10 mouse cellular contexts compared by ENCODE assay signal in genomic region chr9:86961663-86962062, GRCm38 (mm10). TPM values are rescaled to one million over a fixed set of nuclear protein-coding genes. Genes with fewer than 3 reads are reported as not detected.
DNase-seq lines count a peak whose midpoint lies in the region; ATAC-seq and TF ChIP-seq lines count a peak whose summit lies in the region.
"Had no signal": no experiment of that assay in that cellular context is flagged by ENCODE, and none has a peak within 500 bp of the region (broad histone marks: within the 10 kb centered on the region; RNA-seq: fewer than 3 reads in every experiment).

No protein-coding gene starts in this region.

- H3K36me3 ChIP-seq in neural tube, embryonic 11.5 days (ENCODE audit: control insufficient read depth, insufficient read depth, low read length) = no peaks in the 10 kb centered on the region
- no peaks in the 10 kb centered on the region for H3K36me3 ChIP-seq in intestine, postnatal 0 days (ENCODE audit: control insufficient read depth, insufficient read depth)
- H3K36me3 ChIP-seq: G1E; limb, embryonic 12.5 days had no signal

- no peaks in the 10 kb centered on the region for H3K27me3 ChIP-seq in neural tube, embryonic 11.5 days (ENCODE audit: control insufficient read depth, insufficient read depth, low read length)
- no peaks in the 10 kb centered on the region for H3K27me3 ChIP-seq in intestine, postnatal 0 days (replicated peaks; ENCODE audit: control insufficient read depth, insufficient read depth, low read length)
- H3K27me3 ChIP-seq: limb, embryonic 12.5 days had no signal

- H3K4me2 ChIP-seq in neural tube, embryonic 11.5 days (ENCODE audit: low read depth) = no peak overlapping the region
- H3K4me2 ChIP-seq in intestine, postnatal 0 days (replicated peaks; ENCODE audit: low read depth) = no peak overlapping the region
- H3K4me2 ChIP-seq: limb, embryonic 12.5 days had no signal

- ATAC-seq in neural tube, embryonic 11.5 days (ENCODE audit: insufficient read depth, low FRiP score, low TSS enrichment) = no peak
- ATAC-seq in intestine, postnatal 0 days = no peak

- 74% methylated on average over 3 of the region's 3 CpGs for WGBS in neural tube, embryonic 11.5 days
- WGBS in intestine, postnatal 0 days = 59% methylated on average over 3 of the region's 3 CpGs

- H3K4me1 ChIP-seq in neural tube, embryonic 11.5 days (ENCODE audit: control insufficient read depth, insufficient read depth, low read length) = no peaks in the 10 kb centered on the region
- no peaks in the 10 kb centered on the region for H3K4me1 ChIP-seq in intestine, postnatal 0 days (replicated peaks; ENCODE audit: control insufficient read depth, insufficient read depth, low read length)

- H3K9me3 ChIP-seq in neural tube, embryonic 11.5 days (ENCODE audit: control insufficient read depth, low read length) = no peaks in the 10 kb centered on the region
- H3K9me3 ChIP-seq in intestine, postnatal 0 days (ENCODE audit: control insufficient read depth) = no peaks in the 10 kb centered on the region
- H3K9me3 ChIP-seq: G1E; limb, embryonic 12.5 days had no signal

- no peak overlapping the region for H3K4me3 ChIP-seq in neural tube, embryonic 11.5 days (ENCODE audit: low read depth, low read length)
- H3K4me3 ChIP-seq in intestine, postnatal 0 days (ENCODE audit: low read depth, low read length) = no peak overlapping the region
- H3K4me3 ChIP-seq: limb, embryonic 12.5 days had no signal

- peak; percentile 37 for DNase-seq in layer of hippocampus, adult 11-12 months (ENCODE audit: low spot score)
- no peak for DNase-seq in layer of hippocampus, adult 9-10 months (ENCODE audit: low spot score)
- peak; percentile 18 for DNase-seq in adrenal gland, postnatal 10 days
- DNase-seq in frontal cortex, postnatal 36 days (ENCODE audit: low spot score in 2 of 2) = peak; percentile 65 to 66
- peak; percentile 24 for DNase-seq in neural tube, embryonic 11.5 days (ENCODE audit: low spot score)
- DNase-seq in lung, postnatal 36 days = no peak
- no peak for DNase-seq in retina, postnatal 1 day

- H3K27ac ChIP-seq in neural tube, embryonic 11.5 days (ENCODE audit: low read depth, low read length) = no peak overlapping the region
- no peak overlapping the region for H3K27ac ChIP-seq in intestine, postnatal 0 days (ENCODE audit: low read depth, low read length)
- H3K27ac ChIP-seq: limb, embryonic 12.5 days had no signal

- no peak for TF ChIP-seq CTCF in intestine, postnatal 0 days (IDR thresholded peaks at IDR 0.05; ENCODE audit: low read depth)

- H3K9ac ChIP-seq in neural tube, embryonic 11.5 days (ENCODE audit: low read length) = no peak overlapping the region
- no peak overlapping the region for H3K9ac ChIP-seq in intestine, postnatal 0 days (ENCODE audit: low read depth, low read length)
- H3K9ac ChIP-seq: limb, embryonic 12.5 days had no signal

RNA-seq across cellular contexts. Expression of gene Ripply2, which starts 53.7 kb away (rescaled TPM):
- under 1 TPM; 0.45 to 0.70 TPM for total RNA-seq in adrenal gland, postnatal 10 days (2021)
- 0.96 and 2.1 TPM in 2 replicates for polyA plus RNA-seq in neural tube, embryonic 11.5 days (2014; fragmentation: Nextera tagmentation; extraction: Ambion mirVana)
- not detected in 2 replicates for polyA plus RNA-seq in intestine, postnatal 0 days (2015; fragmentation: Nextera tagmentation; extraction: Ambion mirVana)
- total RNA-seq: G1E had no signal
- polyA plus RNA-seq: G1E; limb, embryonic 12.5 days had no signal

Comparison
In these comparisons a context has a peak if more than half of its experiments do, and no peak if none do; other contexts are left out.
1. DNase-seq: peak in layer of hippocampus, adult 11-12 months (single experiment), adrenal gland, postnatal 10 days (single experiment), frontal cortex, postnatal 36 days (2 of 2) and neural tube, embryonic 11.5 days (single experiment); none in layer of hippocampus, adult 9-10 months (single experiment), lung, postnatal 36 days (single experiment) and retina, postnatal 1 day (single experiment).